Comparison of ENCODE assay signal across 7 mouse cellular contexts in genomic region chr16:4212963-4213798, GRCm38 (mm10). TPM values are rescaled to one million over a fixed set of nuclear protein-coding genes. Genes with fewer than 3 reads are reported as not detected.
DNase-seq lines count a peak whose midpoint lies in the region; ATAC-seq and TF ChIP-seq lines count a peak whose summit lies in the region.

No protein-coding gene starts in this region.

- H3K27me3 ChIP-seq in intestine, embryonic 15.5 days (replicated peaks): no peaks in the 10 kb centered on the region
- H3K27me3 ChIP-seq in limb, embryonic 12.5 days: peaks cover 21% of the 10 kb centered on the region
- H3K27me3 ChIP-seq in midbrain, embryonic 13.5 days: peaks cover 9% of the 10 kb centered on the region; the same call in 1 of the 2 replicates
- H3K27me3 ChIP-seq in small intestine, adult 2 months (ENCODE audit: control insufficient read depth, insufficient read depth, low read length): no peaks in the 10 kb centered on the region

- H3K4me1 ChIP-seq in intestine, embryonic 15.5 days (replicated peaks): peaks cover 12% of the 10 kb centered on the region
- peaks cover 18% of the 10 kb centered on the region for H3K4me1 ChIP-seq in limb, embryonic 12.5 days (replicated peaks)
- peaks cover 41% of the 10 kb centered on the region for H3K4me1 ChIP-seq in midbrain, embryonic 13.5 days (replicated peaks)
- H3K4me1 ChIP-seq in small intestine, adult 2 months (ENCODE audit: control insufficient read depth, insufficient read depth, insufficient read length, low read length): peaks cover 11% of the 10 kb centered on the region; the same call in 1 of the 2 replicates

- peak overlapping the region; percentile 98 for H3K27ac ChIP-seq in intestine, embryonic 15.5 days
- peak overlapping the region; percentile 95 for H3K27ac ChIP-seq in limb, embryonic 12.5 days
- peak overlapping the region; percentile 99 for H3K27ac ChIP-seq in midbrain, embryonic 13.5 days
- peak overlapping the region; percentile 77 for H3K27ac ChIP-seq in small intestine, adult 2 months (ENCODE audit: insufficient read depth, low read depth, low read length)

- peak overlapping the region; percentile 72 for H3K4me2 ChIP-seq in intestine, embryonic 15.5 days (replicated peaks)
- H3K4me2 ChIP-seq in limb, embryonic 12.5 days: peak overlapping the region; percentile 76
- peak overlapping the region; percentile 84 for H3K4me2 ChIP-seq in midbrain, embryonic 13.5 days (replicated peaks)

- no peaks in the 10 kb centered on the region for H3K36me3 ChIP-seq in intestine, embryonic 15.5 days
- H3K36me3 ChIP-seq in limb, embryonic 12.5 days: peaks cover 6% of the 10 kb centered on the region; the same call in 1 of the 2 replicates
- no peaks in the 10 kb centered on the region for H3K36me3 ChIP-seq in midbrain, embryonic 13.5 days
- peaks cover under 1% of the 10 kb centered on the region; the same call in 1 of the 2 replicates for H3K36me3 ChIP-seq in small intestine, adult 2 months (ENCODE audit: control insufficient read depth, insufficient read depth, low read length)

- peak overlapping the region; percentile 93 for H3K4me3 ChIP-seq in intestine, embryonic 15.5 days (replicated peaks)
- peak overlapping the region; percentile 96 for H3K4me3 ChIP-seq in limb, embryonic 12.5 days (replicated peaks)
- peak overlapping the region; percentile 98 for H3K4me3 ChIP-seq in midbrain, embryonic 13.5 days (replicated peaks)
- peak overlapping the region; percentile 98 for H3K4me3 ChIP-seq in small intestine, adult 2 months (ENCODE audit: low read depth, low read length)

- no peak for TF ChIP-seq CTCF in small intestine, adult 2 months (IDR thresholded peaks at IDR 0.05; ENCODE audit: extremely low read depth, insufficient read length, insufficient replicate concordance, low read depth, low read length)

- ATAC-seq in intestine, embryonic 15.5 days: peak; percentile 78
- peak; percentile 57 for ATAC-seq in limb, embryonic 12.5 days (ENCODE audit: insufficient number of reproducible peaks, insufficient read depth, low FRiP score, low TSS enrichment, low read depth)
- ATAC-seq in midbrain, embryonic 13.5 days: peak; percentile 73

- peak; percentile 79 to 88 for DNase-seq in adrenal gland, adult (ENCODE audit: inconsistent age in 2 of 2, low spot score in 1 of 2)
- peak; percentile 67 for DNase-seq in embryo, embryonic 10.5 days (ENCODE audit: low spot score)
- peak; percentile 72 for DNase-seq in gastrocnemius, postnatal 25 days

- no peaks in the 10 kb centered on the region for H3K9me3 ChIP-seq in intestine, embryonic 15.5 days
- no peaks in the 10 kb centered on the region for H3K9me3 ChIP-seq in limb, embryonic 12.5 days
- H3K9me3 ChIP-seq in midbrain, embryonic 13.5 days: no peaks in the 10 kb centered on the region

- H3K9ac ChIP-seq in intestine, embryonic 15.5 days: peak overlapping the region; percentile 90
- H3K9ac ChIP-seq in limb, embryonic 12.5 days (replicated peaks): peak overlapping the region; percentile 93
- peak overlapping the region; percentile 91 for H3K9ac ChIP-seq in midbrain, embryonic 13.5 days (replicated peaks)

- no peak for TF ChIP-seq POLR2A in small intestine, adult 2 months (IDR thresholded peaks at IDR 0.05; ENCODE audit: low read depth, low read length)

- WGBS in intestine, embryonic 15.5 days: under 1% methylated on average over 68 of the region's 128 CpGs
- WGBS in limb, embryonic 12.5 days: under 1% methylated on average over 96 of the region's 128 CpGs
- WGBS in midbrain, embryonic 13.5 days: under 1% methylated on average over 81 of the region's 128 CpGs
- 1% methylated on average over 92 of the region's 128 CpGs for WGBS in small intestine, adult 2 months

RNA-seq across cellular contexts. Expression of gene Crebbp, which starts 0.6 kb away (rescaled TPM):
- total RNA-seq in gastrocnemius, postnatal 25 days (2021): 10 to 100 TPM; 26.3 to 29.6 TPM
- 25.3 and 25.6 TPM in 2 replicates for polyA plus RNA-seq in intestine, embryonic 15.5 days (2015; fragmentation: Nextera tagmentation; extraction: Ambion mirVana)
- 42.9 and 44.1 TPM in 2 replicates for polyA plus RNA-seq in limb, embryonic 12.5 days (2016; fragmentation: Nextera tagmentation; extraction: Ambion mirVana)
- polyA plus RNA-seq in midbrain, embryonic 13.5 days (2015; fragmentation: Nextera tagmentation; extraction: Ambion mirVana): 43.8 and 47.1 TPM in 2 replicates
- 17.0 and 39.3 TPM in 2 replicates for polyA plus RNA-seq in small intestine, adult 2 months (2012; rRNA removed)

Comparison
In these comparisons a context has a peak if more than half of its experiments do, and no peak if none do; other contexts are left out.
1. Peak in every context shown above with its lines: DNase-seq, ATAC-seq, H3K4me3 ChIP-seq and H3K27ac ChIP-seq.